Mouse (Mus musculus) midbrain, embryonic 14.5 days (tissue): ENCODE measurements around the gene Pip4k2b. TPM values are rescaled to one million over a fixed set of nuclear protein-coding genes. Genes with fewer than 3 reads are reported as not detected.

ENCODE experiments used
- ATAC-seq: fragments of 200-750 bp; cut with Nextera tagmentation; 2 replicates; pipeline ENCODE4 v1.8.0; 2017; ENCODE audit warnings: moderate number of reproducible peaks, moderate library complexity; ENCODE audit not compliant: low FRiP score, low TSS enrichment
- DNase-seq: peaks from one replicate; pipeline ENCODE4 v3.0.0-alpha.2; 2015
- H3K27ac ChIP-seq: fragments of 300-500 bp; sonication (generic); replicated peaks from 2 replicates; pipeline ENCODE4 v1.5.1; 2014; ENCODE audit warnings: mild to moderate bottlenecking, low read depth, low read length, moderate library complexity
- H3K27me3 ChIP-seq: fragments of 300-500 bp; sonication (generic); 2 replicates; pipeline ENCODE4 v1.6.1; 2014; ENCODE audit warnings: low read length, control low read depth, mixed read lengths; ENCODE audit not compliant: control insufficient read depth, insufficient read depth
- H3K36me3 ChIP-seq: fragments of 300-500 bp; sonication (generic); 2 replicates; pipeline ENCODE4 v1.6.1; 2014; ENCODE audit warnings: low read length, control low read depth; ENCODE audit not compliant: control insufficient read depth, insufficient read depth
- H3K4me1 ChIP-seq: fragments of 300-500 bp; sonication (generic); 2 replicates; pipeline ENCODE4 v1.6.1; 2014; ENCODE audit warnings: mild to moderate bottlenecking, antibody characterized with exemption, low read length, control low read depth; ENCODE audit not compliant: control insufficient read depth, insufficient read depth
- H3K4me2 ChIP-seq: fragments of 300-500 bp; sonication (generic); 2 replicates; pipeline ENCODE4 v1.6.1; 2014; ENCODE audit warnings: mild to moderate bottlenecking, low read length, moderate library complexity
- H3K4me3 ChIP-seq: fragments of 300-500 bp; sonication (generic); replicated peaks from 2 replicates; pipeline ENCODE4 v1.5.1; 2014; ENCODE audit warnings: low read depth, low read length
- H3K9ac ChIP-seq: fragments of 300-500 bp; sonication (generic); replicated peaks from 2 replicates; pipeline ENCODE4 v1.6.1; 2014; ENCODE audit warnings: mild to moderate bottlenecking, low read length, moderate library complexity
- H3K9me3 ChIP-seq: fragments of 300-500 bp; sonication (generic); 2 replicates; pipeline ENCODE4 v1.6.1; 2016; ENCODE audit warnings: low read length, control low read depth, mixed read lengths; ENCODE audit not compliant: control insufficient read depth
- WGBS: fragments of 180-500 bp; shearing (Covaris S2); extraction: QIAGEN DNeasy Blood & Tissue Kit; methylation state at CpG from one replicate; pipeline ENCODE4 v1.1.7; 2014; 5-methylcytosine and 5-hydroxymethylcytosine counted together
- polyA plus RNA-seq: library from polyadenylated mRNA; unstranded; fragments of >200 nt; fragmentation: Nextera tagmentation; extraction: Ambion mirVana; gene quantifications from 2 replicates; pipeline ENCODE4 v1.2.1, GENCODE M21; 2014

The Pip4k2b gene
- polyA plus RNA-seq, 1 experiment from 2014 or later: 4.8 TPM

DNA sequence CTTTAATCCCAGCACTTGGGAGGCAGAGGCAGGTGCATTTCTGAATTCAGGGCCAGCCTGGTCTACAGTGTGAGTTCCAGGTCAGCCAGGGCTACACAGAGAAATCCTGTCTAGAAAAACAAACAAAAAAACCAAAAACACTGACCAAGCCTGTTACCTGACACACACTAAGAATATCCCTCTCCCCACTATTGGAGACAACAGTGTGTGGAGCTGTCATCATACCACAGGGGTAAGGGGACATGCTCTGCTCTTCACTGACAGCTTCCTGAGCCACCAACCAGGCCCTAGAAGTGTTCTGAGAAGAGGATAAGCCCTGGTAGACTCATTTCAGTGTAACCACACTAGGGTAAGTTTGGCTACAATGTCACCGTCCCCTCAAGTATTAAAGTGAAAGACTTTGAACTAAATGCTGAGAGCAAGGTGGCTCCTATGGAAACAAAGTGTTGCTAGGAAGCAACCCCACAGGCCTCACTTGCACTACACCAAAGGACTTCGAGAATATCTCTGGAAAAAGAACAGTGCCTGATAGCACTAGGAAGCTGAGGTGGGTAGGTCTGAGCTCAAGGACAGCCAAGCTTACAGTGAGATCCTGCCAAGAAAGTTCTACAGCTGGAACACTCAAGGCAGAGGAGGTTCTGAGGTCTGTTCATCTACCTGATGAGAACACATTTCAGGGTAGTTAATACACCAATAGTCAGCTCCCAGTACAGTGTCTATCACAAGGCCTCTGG lies 35.6 kb upstream of the Pip4k2b start:
- no peaks in the 10 kb centered on the region for H3K9me3 ChIP-seq
- peak overlapping the region; percentile 78 for H3K4me2 ChIP-seq
- no peaks in the 10 kb centered on the region for H3K27me3 ChIP-seq
- no peak overlapping the region for H3K27ac ChIP-seq
- 0 out of 2 replicates have a peak overlapping the region, but pooled peaks have one; percentile 90 for H3K4me3 ChIP-seq
- peaks cover 9% of the 10 kb centered on the region; the same call in 1 of the 2 replicates for H3K4me1 ChIP-seq
- no peak for DNase-seq
- ATAC-seq: no peak
- H3K36me3 ChIP-seq: peaks cover 53% of the 10 kb centered on the region
- 93% methylated on average over 2 of the region's 2 CpGs for WGBS
- H3K9ac ChIP-seq: no peak overlapping the region

DNA sequence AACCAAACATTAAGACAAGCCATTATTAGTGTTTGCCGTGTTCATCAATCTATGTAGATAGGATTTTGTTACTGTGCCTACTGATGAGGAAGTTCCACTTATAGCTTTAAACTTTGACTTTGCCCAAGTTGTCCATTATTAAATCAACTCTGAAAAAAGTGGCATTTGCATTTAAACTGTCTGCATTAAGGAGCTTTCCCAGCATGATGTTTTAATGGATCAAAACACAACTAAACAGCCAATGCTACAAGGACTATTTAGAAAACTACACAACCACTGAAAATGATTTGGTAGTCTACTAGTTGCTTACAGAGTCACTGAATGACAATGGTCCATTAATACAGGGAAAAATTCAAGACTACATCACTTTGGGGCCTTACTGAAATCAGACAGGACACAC lies 34.4 kb upstream of the Pip4k2b start:
- Histone ChIP-seq H3K9me3 (no peaks in the 10 kb centered on the region), H3K4me3 (no peak overlapping the region), H3K36me3 (peaks cover 58% of the 10 kb centered on the region), H3K4me1 (peaks cover 9% of the 10 kb centered on the region; the same call in 1 of the 2 replicates), H3K27ac (no peak overlapping the region), H3K27me3 (no peaks in the 10 kb centered on the region), H3K9ac (no peak overlapping the region), H3K4me2 (no peak overlapping the region)
- ATAC-seq: no peak
- 100% methylated on average over 1 of the region's 1 CpGs for WGBS
- DNase-seq: no peak

DNA sequence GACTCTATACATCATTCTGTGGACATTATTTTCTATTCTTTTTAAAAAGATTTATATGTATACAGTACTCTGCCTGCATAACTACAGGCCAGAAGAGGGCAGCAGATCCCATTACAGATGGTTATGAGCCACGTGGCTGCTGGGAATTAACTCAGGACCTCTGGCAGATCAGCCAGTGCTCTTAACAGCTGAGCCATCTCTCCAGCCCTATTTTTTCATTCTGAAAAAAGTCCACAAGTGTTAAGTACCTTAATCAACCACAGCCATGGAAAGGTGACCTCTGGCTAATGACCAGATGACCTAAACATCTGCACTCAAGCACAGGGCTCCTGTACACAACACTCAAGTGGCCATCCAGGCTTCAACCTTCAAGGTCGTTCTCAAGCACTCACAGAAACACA lies 32.6 kb upstream of the Pip4k2b start:
- no peak overlapping the region for H3K9ac ChIP-seq
- no peaks in the 10 kb centered on the region for H3K9me3 ChIP-seq
- ATAC-seq (no peak), DNase-seq (peak; percentile 50)
- no peaks in the 10 kb centered on the region for H3K27me3 ChIP-seq
- H3K4me2 ChIP-seq: no peak overlapping the region
- H3K4me1 ChIP-seq: peaks cover 9% of the 10 kb centered on the region; the same call in 1 of the 2 replicates
- peaks cover 58% of the 10 kb centered on the region for H3K36me3 ChIP-seq
- no peak overlapping the region for H3K4me3 ChIP-seq
- WGBS: 55% methylated on average over 2 of the region's 2 CpGs
- no peak overlapping the region for H3K27ac ChIP-seq

DNA sequence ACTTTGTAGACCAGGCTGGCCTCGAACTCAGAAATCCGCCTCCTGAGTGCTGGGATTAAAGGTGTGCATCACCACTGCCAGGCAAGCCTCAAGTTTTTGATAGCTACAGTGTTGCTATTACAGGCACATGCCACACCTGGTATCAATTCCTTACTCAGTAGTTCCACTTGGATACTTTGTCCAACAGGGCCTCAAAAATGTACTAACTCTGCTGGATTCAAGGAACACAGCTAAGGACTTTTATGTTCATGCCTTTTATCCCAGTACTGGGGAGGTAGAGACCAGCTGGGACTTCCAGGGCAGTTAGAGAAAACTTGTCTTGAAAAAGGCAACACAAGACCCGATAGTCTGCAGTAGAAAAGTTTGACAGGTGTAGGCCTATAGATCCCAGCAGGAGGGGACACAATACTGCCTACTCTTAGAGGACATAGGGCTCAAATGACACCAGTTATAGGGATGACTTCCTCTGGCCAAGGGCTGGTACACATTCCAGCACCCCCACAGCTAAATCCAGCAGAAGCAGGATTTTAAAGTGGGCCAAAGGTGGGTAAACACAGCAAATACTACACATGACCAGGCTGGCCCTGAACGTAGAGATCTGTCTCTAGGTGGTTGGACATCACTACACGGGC lies 32.1 kb upstream of the Pip4k2b start:
- DNase-seq (no peak), ATAC-seq (no peak)
- H3K9ac ChIP-seq: no peak overlapping the region
- no peak overlapping the region for H3K4me3 ChIP-seq
- H3K27me3 ChIP-seq: no peaks in the 10 kb centered on the region
- H3K27ac ChIP-seq: no peak overlapping the region
- H3K36me3 ChIP-seq: peaks cover 58% of the 10 kb centered on the region
- H3K4me2 ChIP-seq: no peak overlapping the region
- no peaks in the 10 kb centered on the region for H3K9me3 ChIP-seq
- WGBS: 61% methylated on average over 5 of the region's 5 CpGs
- peaks cover 9% of the 10 kb centered on the region; the same call in 1 of the 2 replicates for H3K4me1 ChIP-seq

DNA sequence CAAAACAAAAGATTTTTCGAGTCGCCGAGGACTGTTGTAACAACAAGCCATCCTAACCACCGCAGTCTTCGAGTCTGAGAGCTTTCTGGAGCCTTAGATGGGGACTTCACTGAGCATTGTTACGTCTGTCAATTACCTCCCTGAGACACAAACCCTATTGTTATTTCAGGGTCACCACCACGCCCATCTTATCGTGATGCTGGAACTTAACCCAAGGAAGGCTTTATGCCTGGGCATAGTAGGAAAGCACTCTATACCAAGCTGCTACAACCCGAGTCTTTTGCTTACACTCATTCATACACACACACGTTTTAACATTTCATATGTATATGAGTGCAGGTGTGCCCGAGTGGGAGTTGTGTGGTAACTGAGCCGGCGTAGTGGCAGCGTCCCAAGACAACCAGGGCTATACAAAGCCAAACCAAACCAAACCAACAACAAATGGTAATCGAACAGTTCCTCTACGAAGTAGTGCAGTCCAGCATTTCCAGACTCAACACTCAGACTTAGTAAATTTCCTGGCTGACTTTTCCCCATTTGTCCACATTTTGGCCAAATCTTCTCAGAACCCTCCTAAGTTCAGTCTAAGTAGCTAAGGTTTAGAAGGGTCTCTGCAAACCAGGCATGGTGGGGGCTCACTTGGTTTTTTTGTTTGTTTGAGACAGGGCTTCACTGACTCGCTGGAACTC lies 31.4 kb upstream of the Pip4k2b start, which contains the start of gene 1700001P01Rik:
1700001P01Rik (minus strand) TSS at position 111 of the 689 bp plus-strand sequence.
- no peak for DNase-seq
- Histone ChIP-seq H3K27ac (no peak within 1 kb of the TSS), H3K9me3 (no peaks in the 10 kb centered on the region), H3K4me3 (no peak within 1 kb of the TSS), H3K27me3 (no peaks in the 10 kb centered on the region), H3K9ac (no peak within 1 kb of the TSS), H3K4me1 (peaks cover 5% of the 10 kb centered on the region; the same call in 1 of the 2 replicates), H3K36me3 (peaks cover 57% of the 10 kb centered on the region), H3K4me2 (no peak within 1 kb of the TSS)
- 41% methylated on average over 17 of the region's 17 CpGs for WGBS
- ATAC-seq: no peak

DNA sequence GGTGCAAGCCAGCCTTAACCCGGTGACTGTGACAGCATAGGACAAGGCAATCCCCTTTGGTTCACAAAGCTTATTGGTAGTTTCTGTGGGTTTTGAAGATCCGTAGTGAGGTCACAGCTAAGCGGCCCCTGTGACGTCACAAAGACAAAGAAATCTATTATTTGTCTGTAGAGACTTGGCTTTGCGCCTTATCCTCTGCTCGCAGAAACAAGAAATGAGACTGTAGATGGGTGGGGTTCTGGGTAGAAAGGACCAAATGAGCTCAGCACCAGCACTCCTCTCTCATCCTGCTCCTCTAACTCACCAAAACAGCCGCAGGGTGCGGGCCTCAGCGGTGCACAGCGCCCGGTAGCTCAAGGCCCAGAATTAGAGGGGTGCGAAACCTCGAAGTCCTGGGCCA lies 30.7 kb upstream of the Pip4k2b start:
- no peaks in the 10 kb centered on the region for H3K27me3 ChIP-seq
- DNase-seq (no peak), ATAC-seq (no peak)
- H3K4me1 ChIP-seq: no peaks in the 10 kb centered on the region
- no peak overlapping the region for H3K4me2 ChIP-seq
- H3K9ac ChIP-seq: no peak overlapping the region
- 78% methylated on average over 13 of the region's 13 CpGs for WGBS
- H3K27ac ChIP-seq: no peak overlapping the region
- no peak overlapping the region for H3K4me3 ChIP-seq
- no peaks in the 10 kb centered on the region for H3K9me3 ChIP-seq
- peaks cover 49% of the 10 kb centered on the region for H3K36me3 ChIP-seq

DNA sequence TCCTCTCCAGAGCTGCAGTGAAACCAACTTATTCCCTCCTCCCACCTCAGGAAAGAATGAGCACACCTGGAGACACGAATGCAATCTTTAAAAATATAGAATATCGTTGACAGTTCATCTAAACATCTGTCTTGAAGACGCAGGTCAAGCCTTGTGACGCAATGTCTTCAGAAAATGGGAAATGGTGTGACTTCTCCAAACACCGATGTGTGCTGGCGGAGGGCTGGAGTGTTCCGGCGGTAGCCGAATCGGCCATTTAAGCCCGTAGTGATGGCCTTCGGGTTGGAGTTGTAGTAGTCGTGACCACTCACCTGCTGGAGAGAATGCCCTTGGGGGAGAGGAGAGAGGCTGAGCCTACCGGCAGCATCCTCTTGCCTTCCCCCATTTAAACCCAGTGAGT lies 26.9 kb upstream of the Pip4k2b start:
- no peak for DNase-seq
- 82% methylated on average over 14 of the region's 14 CpGs for WGBS

DNA sequence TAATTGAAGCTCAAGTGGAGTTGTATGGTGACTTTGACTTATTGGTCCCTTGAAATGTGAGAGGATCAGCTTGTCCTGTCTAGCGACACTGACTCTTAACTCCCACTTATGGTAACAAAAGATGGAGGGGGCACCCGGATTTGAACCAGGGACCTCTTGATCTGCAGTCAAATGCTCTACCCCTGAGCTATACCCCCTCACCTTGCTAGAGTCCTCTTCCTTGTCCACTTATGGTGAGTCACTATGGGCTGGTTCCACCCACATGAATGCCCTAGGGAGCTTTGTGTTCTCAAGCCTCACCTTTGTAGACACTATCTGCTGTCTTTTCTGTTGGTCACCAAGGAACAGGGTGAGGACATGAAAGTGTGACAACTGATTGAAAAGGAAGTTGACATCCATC lies 25.2 kb upstream of the Pip4k2b start:
- no peak overlapping the region for H3K9ac ChIP-seq
- WGBS: 43% methylated on average over 2 of the region's 2 CpGs
- ATAC-seq: no peak
- H3K9me3 ChIP-seq: no peaks in the 10 kb centered on the region
- H3K4me2 ChIP-seq: no peak overlapping the region
- H3K27me3 ChIP-seq: no peaks in the 10 kb centered on the region
- H3K36me3 ChIP-seq: no peaks in the 10 kb centered on the region
- peaks cover 16% of the 10 kb centered on the region for H3K4me1 ChIP-seq
- no peak overlapping the region for H3K4me3 ChIP-seq
- DNase-seq: no peak
- H3K27ac ChIP-seq: no peak overlapping the region

More for the DNA sequence above, 26.9 kb upstream of the Pip4k2b start:
- Histone ChIP-seq H3K27ac (no peak overlapping the region), H3K4me1 (0 out of 2 replicates have a peak, but pooled peaks cover 3% of the 10 kb centered on the region), H3K36me3 (peaks cover 15% of the 10 kb centered on the region), H3K27me3 (no peaks in the 10 kb centered on the region), H3K9ac (no peak overlapping the region), H3K4me3 (no peak overlapping the region), H3K9me3 (no peaks in the 10 kb centered on the region), H3K4me2 (no peak overlapping the region)
- ATAC-seq: no peak
